Mouse (Mus musculus) lung, postnatal 0 days (tissue): ENCODE measurements around the gene Dpp9.

Experiments
- CTCF ChIP-seq: IDR thresholded peaks from 2 replicates; pipeline ENCODE4 v1.5.1; 2016; ENCODE audit warnings: antibody characterized with exemption, mild to moderate bottlenecking
- EP300 ChIP-seq: IDR thresholded peaks from 2 replicates; pipeline ENCODE4 v1.6.1; 2016; ENCODE audit warnings: antibody characterized with exemption, mild to moderate bottlenecking, control low read depth

DNA sequence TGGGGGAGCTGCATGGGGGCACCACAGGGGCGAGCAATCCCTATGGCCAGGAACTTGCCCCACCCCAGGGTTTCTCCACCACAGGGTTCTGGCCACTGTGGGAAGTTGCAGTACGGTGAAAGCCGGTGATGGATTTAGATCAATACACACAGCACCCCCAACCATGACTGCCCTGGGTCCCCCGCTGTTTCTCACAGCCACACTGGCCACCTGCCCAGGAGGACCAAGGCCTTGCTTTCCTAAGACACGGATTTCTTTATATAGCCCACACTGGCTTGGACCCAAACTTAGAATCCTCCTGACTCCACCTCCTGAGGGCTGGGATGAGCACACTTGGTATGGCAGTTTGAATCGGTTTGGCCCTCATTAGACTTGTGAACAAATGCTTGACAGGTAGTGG is 27.4 kb downstream of the Dpp9 start:
- TF ChIP-seq EP300 (no peak), CTCF (no peak)
